Mouse (Mus musculus) cerebellum, adult 8-10 months (tissue): Measurements from ENCODE around the gene Cyp2c69.
"Not testable (repeated sequence)": the region's sequence is repeated elsewhere in the genome, so short reads cannot be mapped to it uniquely, and the experiment has no call there.

Experiments used
- DNase-seq: peaks from one replicate; pipeline ENCODE4 v3.0.0; 2022

The Cyp2c69 gene

DNA sequence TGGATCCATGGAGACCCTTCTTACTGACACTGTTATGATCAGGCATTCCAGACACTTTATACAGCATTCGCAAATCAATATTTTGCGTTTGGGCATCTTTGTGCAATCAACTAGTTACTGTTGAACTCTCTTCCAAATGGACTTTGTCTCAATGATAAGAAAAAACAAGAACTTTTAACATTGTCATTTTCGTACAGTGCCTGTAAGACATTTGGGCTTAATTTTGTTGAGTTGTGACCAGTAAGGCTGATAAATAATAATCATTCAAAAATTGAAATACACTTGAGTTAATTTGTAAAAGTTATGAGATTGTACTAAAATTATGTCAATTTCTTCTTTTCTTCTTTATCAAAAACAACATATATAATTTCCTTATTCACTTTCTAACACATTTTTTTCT lies at the start of gene Cyp2c69:
Gene Cyp2c69 (minus strand): TSS at position 101 of the 400 bp plus-strand sequence.
- not testable (repeated sequence) for DNase-seq

DNA sequence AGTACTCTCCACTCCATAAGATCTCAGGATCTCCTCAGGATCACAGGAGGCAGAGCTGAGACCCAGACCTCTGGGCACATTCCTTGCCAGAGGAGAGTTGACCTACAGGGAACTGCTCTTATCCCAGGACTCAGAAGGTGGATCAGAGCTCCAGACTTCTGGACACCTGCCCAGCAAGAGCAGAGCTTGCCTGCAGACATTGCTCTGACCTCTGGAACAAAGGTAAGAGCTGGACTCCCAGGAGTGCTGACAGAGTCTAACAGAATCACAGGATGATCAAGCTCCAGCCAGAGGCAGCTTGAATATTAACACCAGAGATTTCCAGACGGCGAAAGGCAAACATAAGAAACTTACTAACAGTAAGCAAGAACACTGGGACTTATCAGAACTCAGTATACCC lies 48.8 kb upstream of the Cyp2c69 start:
- no peak for DNase-seq

DNA sequence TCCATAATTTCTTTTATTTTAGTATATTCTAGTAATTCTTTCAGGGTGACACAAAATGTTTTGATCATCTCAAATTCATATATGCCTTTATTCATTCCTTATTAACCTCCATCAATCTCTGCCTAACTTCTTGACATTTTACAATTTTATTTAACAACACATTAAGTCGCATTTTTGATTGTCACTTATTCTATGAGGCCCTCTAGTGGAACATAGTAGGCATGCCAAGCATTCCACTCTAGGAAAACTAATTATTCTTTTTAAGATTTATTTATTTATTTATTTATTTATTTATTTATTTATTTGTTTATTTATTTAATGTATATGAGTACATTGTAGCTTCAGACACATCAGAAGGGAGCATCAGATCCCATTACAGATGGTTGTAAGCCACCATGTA lies 43.4 kb upstream of the Cyp2c69 start:
- DNase-seq, result no peak

DNA sequence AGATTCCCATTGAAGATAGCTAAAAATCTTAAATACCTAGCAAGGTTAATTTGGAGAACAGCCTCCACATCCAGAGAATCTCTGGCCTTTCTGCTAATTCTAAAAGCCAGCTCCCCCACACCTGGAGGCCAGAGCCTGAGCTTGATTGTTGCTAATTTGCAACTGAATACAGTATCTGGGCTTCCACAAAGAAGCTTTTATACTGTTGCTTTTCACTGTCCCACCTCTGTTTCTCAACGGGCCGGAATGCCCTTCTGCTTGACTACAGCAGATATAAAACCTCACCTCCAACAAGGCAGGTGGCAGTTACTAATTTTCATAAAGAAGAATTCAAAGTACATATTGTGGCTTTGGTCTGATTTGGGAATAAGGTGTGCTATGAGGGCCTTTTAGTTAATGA lies 15.1 kb upstream of the Cyp2c69 start:
- DNase-seq, result no peak

- not testable (repeated sequence) for DNase-seq
Measured at GRCm38 (mm10) chr19:39890079-39890478, 3.5 kb upstream of the Cyp2c69 start.

- DNase-seq, result no peak
Measured at GRCm38 (mm10) chr19:39866133-39866532, 20.5 kb downstream of the Cyp2c69 start.

DNA sequence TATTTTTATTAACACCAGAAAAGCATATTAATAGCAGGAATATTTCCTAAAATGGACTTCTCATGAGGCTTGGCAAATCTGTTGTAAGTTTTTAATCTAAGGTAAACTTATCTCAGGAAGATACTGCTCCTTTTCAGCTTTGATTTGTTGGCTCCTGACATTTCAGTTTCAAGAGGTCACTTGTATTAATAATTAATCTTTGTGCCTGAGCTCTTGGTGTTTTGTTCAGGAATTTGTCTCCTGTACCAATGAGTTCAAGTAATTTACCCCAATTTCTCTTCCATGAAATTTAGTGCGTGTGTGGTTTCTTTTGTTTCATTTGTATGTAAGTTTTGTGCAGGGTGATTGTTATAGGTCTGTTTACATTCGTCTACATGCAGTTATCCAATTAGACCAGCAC lies 65.7 kb downstream of the Cyp2c69 start:
- not testable (repeated sequence) for DNase-seq

DNA sequence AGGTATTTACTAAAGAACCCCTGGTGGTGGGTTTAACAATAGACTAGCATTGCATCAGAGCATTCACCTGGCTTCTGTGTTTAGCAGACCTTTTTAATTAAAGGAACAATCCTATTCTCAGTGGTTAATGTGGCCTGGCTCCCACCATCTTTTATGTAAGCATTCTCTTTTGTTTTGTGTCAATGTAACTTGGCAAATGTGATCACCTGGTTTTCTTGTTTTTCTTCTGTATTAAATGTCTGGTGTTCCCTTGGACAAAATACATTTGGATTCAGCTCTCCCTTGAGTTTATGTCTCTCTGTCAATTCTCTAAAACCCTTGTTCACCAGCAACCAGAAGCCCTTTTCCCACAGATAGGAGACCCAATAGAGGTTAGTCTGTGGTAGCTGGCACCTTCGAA lies 70.2 kb downstream of the Cyp2c69 start:
- DNase-seq, result not testable (repeated sequence)

GRCm38 (mm10) chr19:39815991-39816390 lies 70.6 kb downstream of the Cyp2c69 start:
- not testable (repeated sequence) for DNase-seq

- not testable (repeated sequence) for DNase-seq
Measured at GRCm38 (mm10) chr19:39812714-39813113, 73.9 kb downstream of the Cyp2c69 start, which contains the start of gene Cyp2c40. Gene Cyp2c40, minus strand, starts transcription at chr19:39812814.
